Mouse (Mus musculus) kidney, adult 2 months (tissue): ENCODE measurements around the gene Mmd.

Source experiments
- CTCF ChIP-seq: fragments of 200-500 bp; conservative IDR thresholded peaks from 2 replicates; pipeline ENCODE4 v1.5.1; 2011; ENCODE audit warnings: low read depth, mild to moderate bottlenecking, control low read depth, low read length, moderate library complexity, mixed read lengths; ENCODE audit not compliant: insufficient read depth, insufficient read length
- POLR2A ChIP-seq: fragments of 200-500 bp; IDR thresholded peaks from one replicate; pipeline ENCODE4 v1.6.1; 2011; ENCODE audit warnings: low read depth, low read length, control low read depth

- no peak for TF ChIP-seq CTCF
- TF ChIP-seq POLR2A = no peak
Observed at GRCm38 (mm10) chr11:90286550-90287154, 37.4 kb downstream of the Mmd start.
